1 mouse cellular context compared by ENCODE assay signal in the genomic region with DNA sequence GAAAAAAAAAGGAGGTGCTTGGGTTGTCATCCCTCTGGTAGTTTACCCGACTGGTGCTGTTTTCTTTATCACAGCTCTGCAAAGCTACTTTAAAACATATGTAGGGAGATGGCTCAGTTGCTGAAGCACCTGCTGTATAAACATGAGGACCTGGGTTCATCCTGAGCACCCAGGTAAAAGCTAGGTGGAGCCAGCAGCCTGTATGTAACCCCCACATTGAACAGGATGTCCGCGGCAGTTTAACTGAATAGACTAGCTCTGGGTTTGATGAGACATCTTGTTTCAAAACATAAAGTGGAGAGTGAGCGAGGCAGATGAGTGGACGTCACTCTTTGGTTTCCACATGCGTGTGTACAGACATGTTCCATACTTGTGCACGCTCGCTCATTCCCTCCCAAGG.
TF ChIP-seq lines count a peak whose summit lies in the region.

No protein-coding gene starts in this region.

TF ChIP-seq in CH12.LX, 34 proteins besides CTCF, POLR2A, EP300 and RAD21:
- no peak for TF ChIP-seq ZNF384 (IDR thresholded peaks at IDR 0.05; ENCODE audit: low read depth, low read length)
- TF ChIP-seq MYC (IDR thresholded peaks at IDR 0.05; ENCODE audit: low read depth, low read length): 0 out of 2 replicates have a peak, but pooled peaks have one; percentile 26
- TF ChIP-seq USF1 (IDR thresholded peaks at IDR 0.05; ENCODE audit: low read depth, low read length): no peak
- peak; percentile 33; the same call in 1 of the 2 replicates for TF ChIP-seq SMC3 (IDR thresholded peaks at IDR 0.05; ENCODE audit: low read depth, low read length)
